Mouse (Mus musculus): Measurements from ENCODE around the gene Nr2c2. TPM values are rescaled to one million over a fixed set of nuclear protein-coding genes. Genes with fewer than 3 reads are reported as not detected.

Gene Nr2c2
- polyA plus RNA-seq, 1 experiment from 2014 or later = 4.9 TPM

DNA sequence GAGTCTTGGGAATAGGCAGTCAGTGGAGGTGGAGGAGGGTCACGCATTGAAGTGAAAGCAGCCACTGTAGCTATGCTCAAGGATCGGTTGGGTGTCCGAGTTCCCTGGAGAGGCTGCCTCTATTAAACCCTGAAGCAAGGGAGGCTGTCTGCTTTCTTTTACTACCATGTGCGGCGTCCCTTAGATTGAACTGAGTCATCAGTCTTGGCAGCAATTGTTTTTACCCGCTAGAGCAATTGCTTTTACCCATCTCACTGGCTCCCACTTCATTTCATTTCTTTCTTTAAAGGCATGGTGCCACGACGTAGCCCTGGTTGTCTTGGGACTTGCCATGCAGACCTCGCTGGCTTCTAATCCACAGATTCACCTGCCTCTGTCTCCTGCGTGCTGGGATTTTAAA lies 27.1 kb upstream of the Nr2c2 start:
- DNase-seq (no peak), ATAC-seq (no peak)
- TF ChIP-seq CTCF (IDR thresholded peaks at IDR 0.05; ENCODE audit: low read depth) = no peak
- no peak for TF ChIP-seq EP300 (IDR thresholded peaks at IDR 0.05; ENCODE audit: low read depth)
- Histone ChIP-seq H3K27ac (ENCODE audit: low read depth) (no peak overlapping the region), H3K4me1 (ENCODE audit: insufficient read depth) (no peaks in the 10 kb centered on the region), H3K27me3 (ENCODE audit: insufficient read depth, low read length) (no peaks in the 10 kb centered on the region), H3K9me3 (ENCODE audit: low read length) (no peaks in the 10 kb centered on the region), H3K4me3 (ENCODE audit: low read depth, low read length) (no peak overlapping the region), H3K4me2 (ENCODE audit: low read depth, low read length) (no peak overlapping the region), H3K36me3 (replicated peaks; ENCODE audit: insufficient read depth, low read length) (no peaks in the 10 kb centered on the region), H3K9ac (replicated peaks) (no peak overlapping the region)
- 83% methylated on average over 10 of the region's 10 CpGs for WGBS (ENCODE audit: insufficient replicate concordance)

DNA sequence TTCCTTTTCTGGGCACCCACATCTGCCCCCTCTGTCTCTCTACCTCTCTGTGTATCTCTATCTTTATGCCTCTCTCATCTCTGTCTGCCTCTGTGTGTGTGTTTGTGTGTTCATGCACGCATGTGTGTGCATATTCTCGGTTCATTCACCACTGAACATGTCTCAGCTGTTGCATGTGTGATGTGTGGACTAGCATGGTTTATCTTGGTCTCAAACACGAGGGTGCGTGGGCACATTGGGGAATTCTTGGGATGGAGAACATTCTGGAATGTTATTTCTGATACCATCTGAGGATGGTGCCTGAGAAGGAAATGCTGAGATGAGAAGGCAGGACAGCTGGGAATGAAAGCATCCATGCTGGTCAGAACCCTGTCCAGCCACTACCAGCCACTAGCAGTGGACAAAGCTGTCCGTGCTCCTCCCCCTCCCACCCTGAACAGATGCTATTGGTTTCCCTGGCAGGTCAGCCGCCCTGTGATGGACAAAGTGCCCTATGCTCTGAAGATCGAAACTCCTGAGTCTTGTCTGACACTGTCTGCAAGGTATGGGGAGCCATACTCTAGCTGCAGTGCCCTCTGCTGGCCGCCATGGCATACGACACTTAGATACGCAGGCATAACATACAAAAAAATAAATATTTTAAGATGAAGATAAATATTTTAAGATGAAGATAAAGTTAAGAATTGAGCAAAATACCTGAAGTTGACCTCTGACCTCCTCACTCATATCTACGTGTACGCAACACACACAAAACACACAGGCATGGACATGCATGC lies 25.3 kb upstream of the Nr2c2 start:
- Histone ChIP-seq H3K9me3 (ENCODE audit: low read length) (no peaks in the 10 kb centered on the region), H3K36me3 (replicated peaks; ENCODE audit: insufficient read depth, low read length) (no peaks in the 10 kb centered on the region), H3K4me1 (ENCODE audit: insufficient read depth) (no peaks in the 10 kb centered on the region), H3K9ac (replicated peaks) (no peak overlapping the region), H3K27me3 (ENCODE audit: insufficient read depth, low read length) (no peaks in the 10 kb centered on the region), H3K4me3 (ENCODE audit: low read depth, low read length) (no peak overlapping the region), H3K27ac (ENCODE audit: low read depth) (no peak overlapping the region), H3K4me2 (ENCODE audit: low read depth, low read length) (no peak overlapping the region)
- TF ChIP-seq EP300 (IDR thresholded peaks at IDR 0.05; ENCODE audit: low read depth) (no peak), CTCF (IDR thresholded peaks at IDR 0.05; ENCODE audit: low read depth) (peak; percentile 74)
- WGBS (ENCODE audit: insufficient replicate concordance) = 63% methylated on average over 12 of the region's 12 CpGs
- no peak for ATAC-seq
- peak; percentile 61 for DNase-seq

DNA sequence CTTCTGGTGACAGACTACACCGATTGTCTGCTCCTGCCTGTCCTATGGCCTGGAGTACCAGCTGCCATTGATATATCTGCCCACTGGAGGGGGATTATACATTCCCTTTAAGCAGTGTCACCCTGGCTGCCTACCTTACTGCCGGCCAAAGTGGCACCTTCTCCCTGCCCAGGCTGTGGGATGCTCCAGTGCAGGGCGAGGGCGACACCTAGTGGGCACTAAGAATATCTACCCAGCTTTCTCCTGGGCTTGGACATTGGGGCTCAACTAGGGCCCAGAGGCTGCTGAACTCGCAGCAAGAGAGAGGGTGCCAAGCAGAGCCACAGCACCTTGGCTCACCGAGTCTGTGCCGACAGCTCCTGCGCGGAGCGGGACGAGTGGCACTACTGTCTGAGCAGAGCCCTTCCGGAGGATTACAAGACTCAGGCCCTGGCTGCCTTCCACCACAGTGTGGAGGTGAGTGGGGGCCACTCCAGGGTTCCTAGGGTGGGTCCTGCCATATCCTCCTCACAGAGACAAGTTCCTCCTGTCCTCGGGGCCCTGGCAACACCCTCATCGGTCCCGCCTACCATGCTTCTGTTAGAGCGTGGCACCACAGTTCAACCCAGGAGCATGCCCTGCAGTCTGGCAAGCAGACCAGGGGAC lies 23.9 kb upstream of the Nr2c2 start:
- DNase-seq (peak; percentile 79), ATAC-seq (peak; percentile 83)
- WGBS (ENCODE audit: insufficient replicate concordance) = 43% methylated on average over 16 of the region's 16 CpGs
- H3K4me1 ChIP-seq (ENCODE audit: insufficient read depth) = no peaks in the 10 kb centered on the region
- H3K9me3 ChIP-seq (ENCODE audit: low read length) = no peaks in the 10 kb centered on the region
- no peaks in the 10 kb centered on the region for H3K27me3 ChIP-seq (ENCODE audit: insufficient read depth, low read length)
- H3K27ac ChIP-seq (ENCODE audit: low read depth) = no peak overlapping the region
- TF ChIP-seq EP300 (IDR thresholded peaks at IDR 0.05; ENCODE audit: low read depth) (no peak), CTCF (IDR thresholded peaks at IDR 0.05; ENCODE audit: low read depth) (peak; percentile 99)
- H3K36me3 ChIP-seq (replicated peaks; ENCODE audit: insufficient read depth, low read length) = no peaks in the 10 kb centered on the region
- no peak overlapping the region for H3K4me3 ChIP-seq (ENCODE audit: low read depth, low read length)
- no peak overlapping the region for H3K4me2 ChIP-seq (ENCODE audit: low read depth, low read length)
- H3K9ac ChIP-seq (replicated peaks) = no peak overlapping the region

DNA sequence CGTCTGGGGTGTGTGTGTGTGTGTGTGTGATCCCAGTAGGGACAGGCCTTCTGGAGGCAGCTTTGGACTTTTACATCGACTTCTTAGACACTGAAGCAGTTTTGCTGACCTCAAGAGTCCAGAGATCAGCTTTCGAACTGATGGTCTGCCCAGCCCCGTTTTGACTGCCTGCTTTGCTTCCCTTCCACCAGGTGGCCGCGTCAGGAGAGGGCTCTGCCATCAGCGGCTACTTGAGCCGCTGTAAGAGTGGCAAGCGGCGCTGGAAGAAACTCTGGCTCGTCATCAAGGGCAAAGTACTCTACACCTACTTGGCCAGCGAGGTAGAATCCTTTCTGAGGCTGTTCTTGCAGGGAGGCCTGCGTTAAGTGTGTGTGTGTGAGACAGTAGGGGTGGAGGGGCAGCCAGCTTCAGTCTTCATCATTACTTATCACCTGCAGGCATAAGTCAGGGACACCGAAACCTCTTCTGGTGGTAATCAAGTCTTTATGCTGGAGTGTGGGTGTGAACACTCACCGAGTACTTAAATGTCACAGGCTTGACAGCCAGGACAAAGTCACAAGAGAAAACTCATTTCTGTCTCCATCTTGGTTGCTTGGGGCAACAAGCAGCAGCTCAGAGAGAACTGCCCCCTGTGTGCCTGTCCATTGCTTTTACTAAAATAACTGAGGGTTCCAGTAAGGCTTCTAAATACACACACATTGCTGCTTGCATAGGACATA lies 19.9 kb upstream of the Nr2c2 start:
- H3K4me1 ChIP-seq (ENCODE audit: insufficient read depth) = no peaks in the 10 kb centered on the region
- ATAC-seq (no peak), DNase-seq (no peak)
- WGBS (ENCODE audit: insufficient replicate concordance) = 63% methylated on average over 15 of the region's 15 CpGs
- no peak overlapping the region for H3K27ac ChIP-seq (ENCODE audit: low read depth)
- TF ChIP-seq CTCF (IDR thresholded peaks at IDR 0.05; ENCODE audit: low read depth) = 0 out of 2 replicates have a peak, but pooled peaks have one; percentile 9
- TF ChIP-seq EP300 (IDR thresholded peaks at IDR 0.05; ENCODE audit: low read depth) = no peak
- no peak overlapping the region for H3K4me2 ChIP-seq (ENCODE audit: low read depth, low read length)
- H3K9me3 ChIP-seq (ENCODE audit: low read length) = no peaks in the 10 kb centered on the region
- H3K36me3 ChIP-seq (replicated peaks; ENCODE audit: insufficient read depth, low read length) = no peaks in the 10 kb centered on the region
- H3K9ac ChIP-seq (replicated peaks) = no peak overlapping the region
- H3K27me3 ChIP-seq (ENCODE audit: insufficient read depth, low read length) = no peaks in the 10 kb centered on the region
- no peak overlapping the region for H3K4me3 ChIP-seq (ENCODE audit: low read depth, low read length)

DNA sequence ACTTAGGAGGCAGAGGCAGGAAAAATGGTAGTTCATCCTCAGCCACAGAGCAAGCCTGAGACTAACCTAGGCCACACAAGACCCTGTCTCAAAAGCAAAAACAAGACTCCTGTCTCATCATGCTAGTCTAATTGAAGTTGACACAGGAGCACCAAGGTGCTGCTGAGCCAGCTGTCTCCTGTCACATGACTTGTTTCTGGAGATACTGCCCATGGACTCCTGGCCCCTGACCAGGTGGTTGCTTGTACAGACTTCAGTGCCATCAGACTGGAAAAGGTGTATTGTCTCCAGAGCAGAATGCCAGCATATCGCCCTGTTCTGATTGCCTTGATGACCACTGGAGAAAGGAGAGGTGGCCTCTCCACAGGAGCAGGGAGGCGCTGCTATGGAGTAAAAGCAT lies 10.5 kb upstream of the Nr2c2 start:
- WGBS (ENCODE audit: insufficient replicate concordance) = 84% methylated on average over 2 of the region's 2 CpGs
- TF ChIP-seq CTCF (IDR thresholded peaks at IDR 0.05; ENCODE audit: low read depth) (no peak), EP300 (IDR thresholded peaks at IDR 0.05; ENCODE audit: low read depth) (no peak)
- Histone ChIP-seq H3K9ac (replicated peaks) (no peak overlapping the region), H3K4me2 (ENCODE audit: low read depth, low read length) (no peak overlapping the region), H3K27ac (ENCODE audit: low read depth) (no peak overlapping the region), H3K27me3 (ENCODE audit: insufficient read depth, low read length) (no peaks in the 10 kb centered on the region), H3K4me3 (ENCODE audit: low read depth, low read length) (no peak overlapping the region), H3K4me1 (ENCODE audit: insufficient read depth) (no peaks in the 10 kb centered on the region), H3K36me3 (replicated peaks; ENCODE audit: insufficient read depth, low read length) (no peaks in the 10 kb centered on the region), H3K9me3 (ENCODE audit: low read length) (no peaks in the 10 kb centered on the region)
- no peak for ATAC-seq
- no peak for DNase-seq

DNA sequence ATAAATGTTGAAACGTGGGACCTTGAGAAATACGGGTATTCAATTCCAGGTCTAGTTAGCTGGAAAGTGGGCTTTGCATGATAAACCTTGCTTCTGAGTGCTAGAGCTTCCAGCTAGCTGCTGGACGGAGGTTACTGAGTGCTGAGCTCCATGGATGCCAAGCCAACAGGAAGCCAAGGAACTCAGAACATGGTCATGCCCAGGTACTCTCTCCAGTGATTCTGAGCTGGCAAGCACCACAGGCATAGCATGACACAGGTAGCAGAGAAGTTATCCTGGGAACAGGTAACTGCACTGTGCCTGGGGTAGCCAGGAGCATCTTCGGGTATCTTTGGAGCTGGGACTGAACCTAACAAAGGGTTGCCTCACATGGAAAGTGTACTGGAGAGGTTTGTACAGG lies 8.4 kb upstream of the Nr2c2 start:
- H3K9ac ChIP-seq (replicated peaks) = no peak overlapping the region
- H3K4me2 ChIP-seq (ENCODE audit: low read depth, low read length) = no peak overlapping the region
- ATAC-seq (no peak), DNase-seq (no peak)
- no peaks in the 10 kb centered on the region for H3K27me3 ChIP-seq (ENCODE audit: insufficient read depth, low read length)
- no peak for TF ChIP-seq EP300 (IDR thresholded peaks at IDR 0.05; ENCODE audit: low read depth)
- no peak for TF ChIP-seq CTCF (IDR thresholded peaks at IDR 0.05; ENCODE audit: low read depth)
- no peaks in the 10 kb centered on the region for H3K9me3 ChIP-seq (ENCODE audit: low read length)
- H3K36me3 ChIP-seq (replicated peaks; ENCODE audit: insufficient read depth, low read length) = no peaks in the 10 kb centered on the region
- H3K4me1 ChIP-seq (ENCODE audit: insufficient read depth) = no peaks in the 10 kb centered on the region
- 75% methylated on average over 4 of the region's 4 CpGs for WGBS (ENCODE audit: insufficient replicate concordance)
- H3K4me3 ChIP-seq (ENCODE audit: low read depth, low read length) = no peak overlapping the region
- no peak overlapping the region for H3K27ac ChIP-seq (ENCODE audit: low read depth)

Data from liver, postnatal 0 days (tissue).